Mouse (Mus musculus) spleen, adult 2 months (tissue): Measurements from ENCODE around the gene Clec18a. TPM values are rescaled to one million over a fixed set of nuclear protein-coding genes. Genes with fewer than 3 reads are reported as not detected.

Source experiments
- DNase-seq, 2 experiments: peaks; one replicate each; pipeline versions ENCODE4 v3.0.0 to v3.0.0-alpha.2; 2012 to 2021; ENCODE audit warnings: low spot score in 2 of 2, low read depth in 1 of 2
- H3K27ac ChIP-seq: fragments of 200-500 bp; 2 replicates; pipeline ENCODE4 v1.5.1; 2012; ENCODE audit warnings: low read length, inconsistent platforms; ENCODE audit not compliant: insufficient read depth
- H3K27me3 ChIP-seq: fragments of 200-500 bp; 2 replicates; pipeline ENCODE4 v1.6.1; 2012; ENCODE audit warnings: mild to moderate bottlenecking, moderate library complexity, low read length, inconsistent platforms; ENCODE audit not compliant: control insufficient read depth, insufficient read depth
- H3K36me3 ChIP-seq: fragments of 200-500 bp; 2 replicates; pipeline ENCODE4 v1.6.1; 2012; ENCODE audit warnings: mild to moderate bottlenecking, low read length, inconsistent platforms; ENCODE audit not compliant: control insufficient read depth, insufficient read depth
- H3K4me1 ChIP-seq: fragments of 200-500 bp; 2 replicates; pipeline ENCODE4 v1.6.1; 2011; ENCODE audit warnings: inconsistent platforms; ENCODE audit not compliant: control insufficient read depth, insufficient read depth, insufficient read length
- H3K4me3 ChIP-seq: fragments of 200-500 bp; 2 replicates; pipeline ENCODE4 v1.5.1; 2011; ENCODE audit warnings: mild to moderate bottlenecking, inconsistent platforms; ENCODE audit not compliant: insufficient read depth, insufficient read length; ENCODE audit errors: extremely low read depth
- CTCF ChIP-seq: fragments of 200-500 bp; IDR thresholded peaks from 2 replicates; pipeline ENCODE4 v1.5.1; 2011; ENCODE audit warnings: mild to moderate bottlenecking, inconsistent platforms; ENCODE audit not compliant: insufficient read depth, insufficient read length, insufficient replicate concordance; ENCODE audit errors: extremely low read depth
- POLR2A ChIP-seq: fragments of 200-500 bp; IDR thresholded peaks from 2 replicates; pipeline ENCODE4 v1.6.1; 2011; ENCODE audit warnings: low read depth, low read length, inconsistent platforms
- WGBS: fragments of 180-500 bp; shearing (Covaris S2); methylation state at CpG from one replicate; pipeline ENCODE4 v1.1.7; 2018; 5-methylcytosine and 5-hydroxymethylcytosine counted together
- polyA plus RNA-seq: library from polyadenylated mRNA; depleted of rRNA; stranded (reverse); fragments of >200 nt; gene quantifications from 2 replicates; pipeline ENCODE4 v1.2.3, GENCODE M21; 2012

Clec18a gene
- polyA plus RNA-seq, 1 experiment = not detected

DNA sequence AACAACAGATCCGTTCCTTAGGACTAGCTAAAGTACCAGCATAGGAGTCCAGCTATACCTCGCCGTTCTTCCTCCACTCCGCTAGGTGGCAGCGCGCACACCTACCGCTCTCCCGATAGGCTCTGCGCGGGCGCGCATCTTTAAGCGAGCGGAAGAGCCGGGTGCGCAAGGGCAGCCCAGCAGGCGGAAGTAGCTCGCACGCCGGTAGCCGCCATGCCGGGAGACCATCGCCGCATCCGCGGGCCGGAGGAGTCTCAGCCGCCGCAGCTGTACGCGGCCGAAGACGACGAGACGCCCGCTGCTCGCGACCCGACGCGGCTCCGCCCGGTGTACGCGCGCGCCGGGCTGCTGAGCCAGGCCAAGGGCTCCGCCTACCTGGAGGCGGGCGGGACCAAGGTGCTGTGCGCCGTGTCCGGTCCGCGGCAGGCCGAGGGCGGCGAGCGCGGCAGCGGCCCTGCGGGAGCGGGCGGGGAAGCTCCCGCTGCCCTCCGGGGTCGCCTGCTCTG, 36.0 kb downstream of the Clec18a start, which contains the start of gene Exosc6:
Gene Exosc6, plus strand, starts transcription at position 182 of the 506 bp plus-strand sequence.
- TF ChIP-seq CTCF (peak; percentile 88), POLR2A (peak; percentile 52)
- H3K36me3 ChIP-seq = peaks cover 28% of the 10 kb centered on the region
- H3K27me3 ChIP-seq = no peaks in the 10 kb centered on the region
- H3K27ac ChIP-seq = peak within 1 kb of the TSS; percentile 97
- WGBS = under 1% methylated on average over 68 of the region's 68 CpGs
- peak; percentile 88 for DNase-seq
- peak within 1 kb of the TSS; percentile 100 for H3K4me3 ChIP-seq
- H3K4me1 ChIP-seq = peaks cover 7% of the 10 kb centered on the region

DNA sequence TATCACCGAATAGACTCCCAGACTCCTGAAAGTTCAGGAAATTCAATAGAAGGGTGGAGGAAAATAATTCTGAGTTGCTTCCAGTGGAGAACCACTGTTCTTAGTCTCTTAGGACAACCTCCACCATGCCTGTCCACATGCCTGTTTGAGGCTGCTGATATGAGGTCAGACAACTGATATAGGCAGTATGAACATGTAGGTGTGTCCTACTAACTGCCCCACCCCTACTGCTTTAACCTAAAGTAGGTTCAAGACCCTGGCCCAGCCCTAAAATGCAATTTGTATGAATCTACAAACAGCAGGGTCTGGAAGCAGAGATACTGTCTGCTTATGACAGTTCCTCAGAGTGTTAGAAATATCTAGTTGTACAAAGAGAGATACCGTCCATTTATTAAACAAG, 36.6 kb downstream of the Clec18a start:
- Histone ChIP-seq H3K4me3 (no peak overlapping the region), H3K4me1 (peaks cover 7% of the 10 kb centered on the region), H3K36me3 (peaks cover 30% of the 10 kb centered on the region), H3K27ac (no peak overlapping the region), H3K27me3 (no peaks in the 10 kb centered on the region)
- DNase-seq = no peak
- 89% methylated on average over 2 of the region's 2 CpGs for WGBS
- TF ChIP-seq CTCF = no peak
- no peak for TF ChIP-seq POLR2A

DNA sequence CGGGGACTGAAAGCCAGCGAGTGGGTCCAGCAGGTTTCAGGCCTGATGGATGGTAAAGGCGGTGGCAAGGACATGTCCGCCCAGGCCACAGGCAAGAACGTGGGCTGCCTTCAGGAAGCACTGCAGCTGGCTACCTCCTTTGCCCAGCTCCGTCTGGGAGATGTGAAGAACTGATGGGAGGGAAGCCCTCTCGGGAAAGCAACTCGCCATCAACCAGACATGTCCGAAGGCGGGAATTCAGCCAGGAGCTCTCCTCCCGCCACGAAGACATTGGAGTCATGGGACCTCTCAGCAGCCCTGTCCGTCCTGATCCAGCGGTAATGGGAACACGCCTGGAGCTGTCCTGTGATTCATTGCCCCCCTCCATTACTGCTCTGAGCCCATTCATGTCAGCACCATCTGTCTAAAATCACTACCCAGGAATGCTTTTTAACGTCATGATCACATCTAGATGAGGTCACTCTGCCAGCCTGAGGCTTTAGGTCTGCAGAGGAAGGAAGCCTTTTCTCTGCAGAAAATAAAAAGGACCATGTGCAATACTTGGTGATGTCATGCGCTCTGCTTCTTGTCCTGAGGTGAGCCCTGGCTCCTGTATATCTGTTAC, 37.1 kb downstream of the Clec18a start:
- 96% methylated on average over 17 of the region's 17 CpGs for WGBS
- peaks cover 33% of the 10 kb centered on the region for H3K36me3 ChIP-seq
- no peaks in the 10 kb centered on the region for H3K27me3 ChIP-seq
- peaks cover 7% of the 10 kb centered on the region for H3K4me1 ChIP-seq
- no peak overlapping the region for H3K4me3 ChIP-seq
- no peak for DNase-seq
- TF ChIP-seq CTCF (no peak), POLR2A (no peak)
- H3K27ac ChIP-seq = no peak overlapping the region

DNA sequence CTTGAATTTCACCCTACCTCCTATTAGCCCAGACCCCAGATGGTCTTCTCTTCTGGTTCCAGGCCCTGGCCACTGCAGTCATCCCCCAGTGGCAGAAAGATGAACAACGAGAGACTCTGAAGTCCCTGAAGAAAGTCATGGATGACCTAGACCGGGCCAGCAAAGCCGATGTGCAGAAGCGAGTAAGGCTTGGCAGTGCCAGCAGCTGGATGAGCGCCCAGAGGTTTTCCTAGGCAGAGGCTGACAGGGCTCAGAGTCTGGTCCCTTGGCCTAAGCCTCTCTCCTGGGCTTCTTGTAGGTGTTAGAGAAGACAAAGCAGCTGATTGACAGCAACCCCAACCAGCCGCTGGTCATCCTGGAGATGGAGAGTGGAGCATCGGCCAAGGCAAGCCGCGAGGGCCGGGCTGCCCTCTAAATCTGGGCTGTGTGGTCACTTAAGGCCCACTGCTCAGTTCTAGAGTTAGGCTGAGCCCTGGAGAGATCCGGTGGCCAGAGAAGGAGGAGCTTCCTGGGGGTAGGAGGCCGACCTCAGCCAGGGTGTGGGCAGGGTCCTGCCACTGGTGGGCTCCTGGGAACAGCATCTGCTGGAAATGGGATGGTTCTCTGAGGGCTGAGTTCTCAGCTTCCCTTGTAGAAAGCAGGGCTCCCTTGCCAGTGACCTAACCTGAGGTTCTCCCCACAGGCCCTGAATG, 38.3 kb downstream of the Clec18a start:
- Histone ChIP-seq H3K27ac (no peak overlapping the region), H3K36me3 (peaks cover 43% of the 10 kb centered on the region)

DNA sequence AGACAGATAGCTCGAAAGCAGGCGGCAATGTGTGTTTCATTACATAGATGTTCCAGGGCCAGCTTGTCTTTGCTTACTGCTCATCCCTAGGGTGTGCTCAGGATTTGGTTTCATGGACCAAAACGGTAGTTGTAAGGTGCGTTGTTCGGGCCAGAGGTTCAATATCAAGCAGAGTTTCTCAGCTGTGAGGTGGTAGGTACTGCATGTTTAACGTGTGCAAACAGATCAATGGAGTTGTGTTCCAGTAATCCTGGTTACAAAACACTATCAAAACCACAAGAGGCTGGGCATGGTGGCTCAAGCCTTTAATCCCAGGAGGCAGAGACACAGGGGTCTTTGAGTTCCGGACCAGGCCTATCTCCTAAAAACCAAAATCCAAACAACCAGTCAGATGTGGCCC, 43.1 kb downstream of the Clec18a start:
- WGBS = 98% methylated on average over 7 of the region's 7 CpGs
- TF ChIP-seq CTCF (no peak), POLR2A (no peak)
- Histone ChIP-seq H3K4me1 (no peaks in the 10 kb centered on the region), H3K36me3 (peaks cover 61% of the 10 kb centered on the region), H3K27me3 (no peaks in the 10 kb centered on the region), H3K27ac (no peak overlapping the region), H3K4me3 (no peak overlapping the region)
- DNase-seq = no peak

More for the DNA sequence above, 38.3 kb downstream of the Clec18a start:
- TF ChIP-seq POLR2A (no peak), CTCF (no peak)
- Histone ChIP-seq H3K4me3 (no peak overlapping the region), H3K27me3 (no peaks in the 10 kb centered on the region), H3K4me1 (peaks cover 7% of the 10 kb centered on the region)
- no peak for DNase-seq
- WGBS = 94% methylated on average over 12 of the region's 12 CpGs

DNA sequence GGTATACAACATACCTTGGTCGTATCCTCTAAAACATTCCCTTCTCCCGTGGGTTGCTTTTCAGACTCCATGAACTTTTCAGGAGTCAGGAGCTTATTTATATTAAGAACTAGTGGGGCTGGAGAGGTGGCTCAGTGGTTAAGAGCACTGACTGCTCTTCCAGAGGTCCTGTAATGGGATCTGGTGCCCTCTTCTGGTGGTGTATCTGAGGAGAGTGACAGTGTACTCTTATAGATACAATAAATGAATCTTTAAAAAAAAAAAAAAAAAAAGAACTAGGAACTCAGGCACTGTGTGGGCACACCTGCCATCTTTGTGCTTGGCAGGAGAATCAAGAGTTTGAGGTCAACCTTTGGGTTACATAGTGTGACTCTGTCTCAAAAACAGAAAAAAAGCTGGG, 43.5 kb downstream of the Clec18a start:
- no peak for TF ChIP-seq CTCF
- TF ChIP-seq POLR2A = no peak
- no peak overlapping the region for H3K4me3 ChIP-seq
- no peak overlapping the region for H3K27ac ChIP-seq
- DNase-seq = no peak
- H3K4me1 ChIP-seq = no peaks in the 10 kb centered on the region
- peaks cover 60% of the 10 kb centered on the region for H3K36me3 ChIP-seq
- 96% methylated on average over 2 of the region's 2 CpGs for WGBS
- H3K27me3 ChIP-seq = no peaks in the 10 kb centered on the region
